Mouse (Mus musculus) CH12.LX (cell line): ENCODE results near the gene Strn.

ENCODE experiments used
- CHD2 ChIP-seq: IDR thresholded peaks from 2 replicates; pipeline ENCODE4 v1.6.1; 2011; ENCODE audit warnings: low read length, improper control_type of control experiment
- CTCF ChIP-seq, 2 experiments: IDR thresholded peaks in 1 of 2; conservative IDR thresholded peaks in 1 of 2; 2 replicates each; pipeline ENCODE4 v1.5.1; 2011 to 2012; ENCODE audit warnings: low read depth in 2 of 2, low read length in 2 of 2, improper control_type of control experiment in 1 of 2, inconsistent platforms in 1 of 2, mild to moderate bottlenecking in 1 of 2, moderate library complexity in 1 of 2
- ETS1 ChIP-seq: conservative IDR thresholded peaks from 2 replicates; pipeline ENCODE4 v1.6.1; 2012; ENCODE audit warnings: low read depth, mild to moderate bottlenecking, inconsistent platforms, low read length, improper control_type of control experiment, moderate library complexity
- KAT2A ChIP-seq: IDR thresholded peaks from 2 replicates; pipeline ENCODE4 v1.6.1; 2012; ENCODE audit warnings: low read length, improper control_type of control experiment, inconsistent platforms; ENCODE audit not compliant: insufficient replicate concordance
- MAFK ChIP-seq: IDR thresholded peaks from 2 replicates; pipeline ENCODE4 v1.6.1; 2011; ENCODE audit warnings: low read length, improper control_type of control experiment; ENCODE audit not compliant: insufficient replicate concordance
- POLR2A ChIP-seq: IDR thresholded peaks from 2 replicates; pipeline ENCODE4 v1.6.1; 2011; ENCODE audit warnings: low read depth, mild to moderate bottlenecking, improper control_type of control experiment, low read length
- TCF12 ChIP-seq: IDR thresholded peaks from 2 replicates; pipeline ENCODE4 v1.6.1; 2014; ENCODE audit warnings: low read depth, mild to moderate bottlenecking, inconsistent platforms, low read length, improper control_type of control experiment
- ZKSCAN1 ChIP-seq: IDR thresholded peaks from 2 replicates; pipeline ENCODE4 v1.6.1; 2012; ENCODE audit warnings: low read depth, inconsistent platforms, low read length, improper control_type of control experiment, borderline replicate concordance

- TF ChIP-seq CTCF (conservative IDR thresholded peaks at IDR 0.05 in 1 of 2, IDR thresholded peaks at IDR 0.05 in 1 of 2; ENCODE audit: low read depth in 2 of 2, low read length in 2 of 2), result no peak
- TF ChIP-seq ZKSCAN1, result no peak
- no peak for TF ChIP-seq ETS1
- no peak for TF ChIP-seq TCF12
- no peak for TF ChIP-seq CHD2
- no peak for TF ChIP-seq POLR2A
- no peak for TF ChIP-seq MAFK
- TF ChIP-seq KAT2A, result no peak
Observed at GRCm38 (mm10) chr17:78726746-78727449, 10.1 kb downstream of the Strn start.
